Mouse (Mus musculus) heart, embryonic 14.5 days (tissue): Measurements from ENCODE around the gene Nop2. TPM values are rescaled to one million over a fixed set of nuclear protein-coding genes. Genes with fewer than 3 reads are reported as not detected.

ENCODE experiments used
- ATAC-seq: fragments of 200-750 bp; cut with Nextera tagmentation; 2 replicates; pipeline ENCODE4 v1.8.0; 2017; ENCODE audit warnings: low read depth, moderate TSS enrichment; ENCODE audit not compliant: insufficient number of reproducible peaks, insufficient read depth, low FRiP score
- H3K27ac ChIP-seq, 2 experiments: fragments of 200-500 bp in 1 of 2; fragments of 300-500 bp in 1 of 2; sonication (generic) in 1 of 2; replicated peaks in 1 of 2; 2 replicates each; pipeline ENCODE4 v1.5.1; 2012 to 2014; ENCODE audit warnings: low read depth in 2 of 2, low read length in 2 of 2, control low read depth in 1 of 2, mild to moderate bottlenecking in 1 of 2, mixed read lengths in 1 of 2; ENCODE audit not compliant: control insufficient read depth in 1 of 2, insufficient read depth in 1 of 2
- H3K27me3 ChIP-seq: fragments of 300-500 bp; sonication (generic); 2 replicates; pipeline ENCODE4 v1.6.1; 2014; ENCODE audit warnings: mild to moderate bottlenecking, low read length, control low read depth; ENCODE audit not compliant: control insufficient read depth, insufficient read depth
- H3K36me3 ChIP-seq: fragments of 300-500 bp; sonication (generic); 2 replicates; pipeline ENCODE4 v1.6.1; 2014; ENCODE audit warnings: mild to moderate bottlenecking, control low read depth, low read length, mixed read lengths; ENCODE audit not compliant: control insufficient read depth, insufficient read depth
- H3K4me1 ChIP-seq, 2 experiments: fragments of 200-500 bp in 1 of 2; fragments of 300-500 bp in 1 of 2; sonication (generic) in 1 of 2; 2 replicates each; pipeline ENCODE4 v1.6.1; 2012 to 2014; ENCODE audit warnings: low read length in 2 of 2, control low read depth in 1 of 2, mixed read lengths in 1 of 2; ENCODE audit not compliant: control insufficient read depth in 2 of 2, insufficient read depth in 2 of 2
- H3K4me2 ChIP-seq: fragments of 300-500 bp; sonication (generic); 2 replicates; pipeline ENCODE4 v1.6.1; 2014; ENCODE audit warnings: mild to moderate bottlenecking, low read length
- H3K4me3 ChIP-seq, 2 experiments: fragments of 200-500 bp in 1 of 2; fragments of 300-500 bp in 1 of 2; sonication (generic) in 1 of 2; 2 replicates each; pipeline ENCODE4 v1.5.1; 2012 to 2014; ENCODE audit warnings: low read length in 2 of 2, mild to moderate bottlenecking in 2 of 2, control low read depth in 1 of 2, low read depth in 1 of 2, moderate library complexity in 1 of 2; ENCODE audit not compliant: control insufficient read depth in 1 of 2, insufficient read depth in 1 of 2
- H3K9ac ChIP-seq: fragments of 300-500 bp; sonication (generic); 2 replicates; pipeline ENCODE4 v1.6.1; 2014; ENCODE audit warnings: mild to moderate bottlenecking, low read length
- H3K9me3 ChIP-seq: fragments of 300-500 bp; sonication (generic); 2 replicates; pipeline ENCODE4 v1.6.1; 2016; ENCODE audit warnings: low read length, control low read depth; ENCODE audit not compliant: control insufficient read depth
- WGBS: fragments of 180-500 bp; shearing (Covaris S2); extraction: QIAGEN DNeasy Blood & Tissue Kit; methylation state at CpG from one replicate; pipeline ENCODE4 v1.1.7; 2014; 5-methylcytosine and 5-hydroxymethylcytosine counted together
- polyA plus RNA-seq: library from polyadenylated mRNA; unstranded; fragments of >200 nt; fragmentation: Nextera tagmentation; extraction: Ambion mirVana; gene quantifications from 2 replicates; pipeline ENCODE4 v1.2.1, GENCODE M21; 2014

The Nop2 gene
- polyA plus RNA-seq, 1 experiment from 2014 or later, result 35.3 TPM

DNA sequence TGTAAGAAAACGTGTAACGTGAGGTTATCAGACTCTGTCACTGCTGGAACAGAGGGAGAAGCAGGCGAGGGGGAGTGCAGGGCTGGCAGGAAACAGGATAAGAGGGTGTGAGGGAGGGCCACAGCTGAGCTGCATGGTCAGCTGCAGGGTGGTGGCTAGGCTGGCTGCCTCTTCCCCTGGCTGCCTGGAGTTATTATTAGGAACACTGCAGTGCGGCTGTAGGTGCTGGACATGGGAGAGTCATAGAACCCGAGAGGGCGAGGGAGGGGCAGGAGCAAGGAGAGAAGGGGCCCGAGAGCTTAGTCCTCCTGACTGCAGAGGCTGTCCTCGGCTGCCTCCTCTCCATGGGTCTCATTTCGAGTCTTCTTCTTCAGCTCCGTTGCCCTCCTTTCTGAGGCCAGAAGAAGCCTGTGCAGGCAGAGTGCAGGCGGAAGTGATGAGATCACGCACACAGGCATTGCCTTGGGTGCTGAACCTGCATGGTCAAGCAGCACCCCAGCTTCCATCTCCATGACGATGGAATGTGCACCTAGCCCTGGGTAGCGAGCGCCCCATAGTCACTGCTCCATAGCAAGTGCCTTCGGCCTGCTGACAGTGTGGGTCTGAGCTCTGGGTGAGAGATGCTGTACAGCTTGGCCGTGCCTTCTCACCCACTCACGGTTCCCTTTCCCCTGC lies 16.7 kb downstream of the Nop2 start:
- H3K27me3 ChIP-seq, result no peaks in the 10 kb centered on the region
- H3K9ac ChIP-seq, result peak overlapping the region; percentile 70
- H3K9me3 ChIP-seq, result no peaks in the 10 kb centered on the region
- 23% methylated on average over 18 of the region's 18 CpGs for WGBS
- peak overlapping the region; percentile 79 to 95 for H3K27ac ChIP-seq
- H3K4me1 ChIP-seq, result peaks cover 36 to 52% of the 10 kb centered on the region in 2 experiments
- peak overlapping the region; percentile 87 for H3K4me2 ChIP-seq
- peak; percentile 75 for ATAC-seq
- H3K4me3 ChIP-seq, result peak overlapping the region in 1 of 2 experiments; percentile 19; a peak in 1 of 4 replicates
- H3K36me3 ChIP-seq, result peaks cover 37% of the 10 kb centered on the region

DNA sequence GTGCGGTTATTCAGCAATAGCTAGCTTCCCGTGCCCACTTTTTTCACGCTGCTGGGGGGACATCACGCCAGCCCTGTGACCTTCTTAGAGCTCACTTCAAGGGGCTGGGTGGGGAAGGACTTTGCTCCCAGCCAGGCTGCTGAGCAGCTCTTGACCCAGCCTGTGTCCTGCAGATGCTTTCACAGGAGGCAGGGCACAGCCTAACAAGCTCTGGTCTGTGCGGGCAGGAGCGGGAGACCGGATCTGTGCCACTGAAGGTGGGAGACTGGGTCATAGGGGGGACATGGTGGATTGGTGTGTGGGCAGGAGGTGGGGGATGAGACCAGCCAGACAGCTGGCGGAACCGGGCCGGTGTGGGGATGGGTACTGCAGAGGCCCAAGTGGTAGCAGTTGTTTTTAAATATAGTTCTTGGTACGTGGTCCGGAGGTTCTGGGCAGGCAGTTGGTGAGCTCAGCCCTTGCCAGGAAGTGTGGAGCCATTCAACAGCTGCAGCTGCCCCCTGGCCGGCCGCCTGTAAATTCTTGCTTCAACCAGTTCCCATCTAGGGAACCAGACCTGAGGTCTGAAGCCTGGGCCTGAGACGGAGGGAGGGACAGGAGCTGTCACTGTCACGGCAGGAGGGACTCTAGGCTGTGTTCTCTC lies 17.3 kb downstream of the Nop2 start:
- H3K9me3 ChIP-seq, result no peaks in the 10 kb centered on the region

DNA sequence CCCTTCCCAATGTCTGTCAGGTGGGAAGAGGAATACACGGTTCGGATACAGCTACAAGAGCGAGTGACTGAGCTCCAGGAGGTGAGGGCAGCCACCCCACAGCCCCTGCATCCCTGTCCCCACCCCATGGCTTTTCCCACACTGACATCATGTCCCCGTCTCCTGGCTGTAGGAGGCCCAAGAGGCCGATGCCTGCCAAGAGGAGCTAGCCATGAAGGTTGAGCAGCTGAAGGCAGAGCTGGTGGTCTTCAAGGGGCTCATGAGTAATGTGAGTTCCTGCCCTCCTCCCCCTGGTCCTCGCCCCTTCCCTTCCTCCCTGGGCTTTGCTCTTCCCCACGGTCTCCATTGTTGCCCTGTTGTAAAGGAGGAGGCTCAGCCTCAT lies 17.9 kb downstream of the Nop2 start:
- WGBS, result 53% methylated on average over 7 of the region's 7 CpGs
- peaks cover 36 to 52% of the 10 kb centered on the region in 2 experiments for H3K4me1 ChIP-seq
- H3K27ac ChIP-seq, result peak overlapping the region; percentile 79 to 95
- peak overlapping the region; percentile 70 for H3K9ac ChIP-seq
- ATAC-seq, result no peak
- H3K4me2 ChIP-seq, result peak overlapping the region; percentile 87
- H3K4me3 ChIP-seq, result peak overlapping the region in 1 of 2 experiments; percentile 19; a peak in 1 of 4 replicates
- no peaks in the 10 kb centered on the region for H3K9me3 ChIP-seq
- H3K27me3 ChIP-seq, result no peaks in the 10 kb centered on the region
- H3K36me3 ChIP-seq, result peaks cover 35% of the 10 kb centered on the region

More for the DNA sequence above, 17.3 kb downstream of the Nop2 start:
- H3K9ac ChIP-seq, result peak overlapping the region; percentile 70
- WGBS, result 38% methylated on average over 16 of the region's 16 CpGs
- peaks cover 36 to 52% of the 10 kb centered on the region in 2 experiments for H3K4me1 ChIP-seq
- H3K4me3 ChIP-seq, result peak overlapping the region in 1 of 2 experiments; percentile 19; a peak in 2 of 4 replicates
- no peak for ATAC-seq
- H3K4me2 ChIP-seq, result peak overlapping the region; percentile 87
- peaks cover 37% of the 10 kb centered on the region for H3K36me3 ChIP-seq
- H3K27me3 ChIP-seq, result no peaks in the 10 kb centered on the region
- H3K27ac ChIP-seq, result peak overlapping the region; percentile 79 to 95

DNA sequence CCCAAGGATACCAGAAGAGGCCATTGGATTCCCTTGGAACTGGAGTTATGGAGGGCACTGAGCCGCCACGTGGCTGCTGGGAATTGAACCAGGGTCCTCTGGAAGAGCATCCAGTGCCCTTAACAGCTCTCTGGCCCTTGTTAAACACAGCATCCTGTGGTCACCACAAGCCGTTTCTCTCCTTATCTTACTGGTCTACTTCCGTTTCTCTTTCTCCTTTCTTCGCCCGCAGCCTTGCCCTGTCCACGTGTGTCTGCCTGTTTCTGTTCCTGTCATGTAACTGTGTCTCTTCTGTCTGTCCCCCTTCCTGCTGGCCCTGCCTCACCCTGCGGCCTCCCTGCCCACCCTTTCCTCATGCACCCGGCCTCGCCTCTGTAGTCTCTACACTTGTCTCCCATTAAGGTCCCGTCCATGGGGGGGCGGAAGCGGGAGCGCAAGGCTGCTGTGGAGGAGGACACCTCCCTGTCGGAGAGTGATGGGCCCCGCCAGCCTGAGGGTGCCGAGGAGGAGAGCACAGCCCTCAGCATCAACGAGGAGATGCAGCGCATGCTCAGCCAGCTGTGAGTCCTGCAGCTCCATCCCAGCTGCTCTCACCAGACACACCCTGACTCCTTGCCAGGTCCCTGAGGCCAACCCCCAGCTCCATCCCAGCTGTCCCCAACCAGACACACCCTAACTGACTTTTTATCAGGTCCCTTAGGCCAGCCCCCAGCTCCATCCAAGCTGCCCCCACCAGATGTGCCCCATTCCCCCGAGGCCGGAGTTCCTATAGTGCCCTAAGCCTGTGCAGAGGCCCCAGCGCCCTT lies 20.7 kb downstream of the Nop2 start:
- Histone ChIP-seq H3K4me1 (peaks cover 23 to 30% of the 10 kb centered on the region in 2 experiments), H3K4me3 (no peak overlapping the region), H3K27me3 (no peaks in the 10 kb centered on the region), H3K4me2 (no peak overlapping the region), H3K9ac (no peak overlapping the region), H3K9me3 (no peaks in the 10 kb centered on the region), H3K36me3 (peaks cover 52% of the 10 kb centered on the region), H3K27ac (no peak overlapping the region)
- 81% methylated on average over 22 of the region's 22 CpGs for WGBS
- no peak for ATAC-seq

DNA sequence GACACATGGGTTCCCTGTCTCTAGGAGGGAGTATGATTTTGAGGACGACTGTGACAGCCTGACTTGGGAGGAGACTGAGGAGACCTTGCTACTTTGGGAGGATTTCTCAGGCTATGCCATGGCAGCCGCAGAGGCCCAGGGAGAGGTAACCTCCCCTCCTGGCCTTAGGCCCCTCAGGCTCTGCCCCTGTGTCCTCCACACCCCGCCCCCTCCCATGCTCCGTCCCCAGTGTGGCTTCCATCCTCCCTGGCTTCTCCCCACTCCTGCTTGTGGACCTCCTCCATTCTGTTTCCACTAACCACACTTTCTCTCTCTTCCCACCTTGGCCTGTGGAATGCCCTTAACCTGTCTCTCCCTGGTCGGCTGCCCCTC lies 21.3 kb downstream of the Nop2 start:
- H3K9ac ChIP-seq, result no peak overlapping the region
- no peaks in the 10 kb centered on the region for H3K27me3 ChIP-seq
- no peak for ATAC-seq
- H3K4me2 ChIP-seq, result no peak overlapping the region
- peaks cover 58% of the 10 kb centered on the region for H3K36me3 ChIP-seq
- no peaks in the 10 kb centered on the region for H3K9me3 ChIP-seq
- peaks cover 18 to 24% of the 10 kb centered on the region in 2 experiments for H3K4me1 ChIP-seq
- 89% methylated on average over 5 of the region's 5 CpGs for WGBS
- H3K4me3 ChIP-seq, result no peak overlapping the region
- no peak overlapping the region for H3K27ac ChIP-seq

DNA sequence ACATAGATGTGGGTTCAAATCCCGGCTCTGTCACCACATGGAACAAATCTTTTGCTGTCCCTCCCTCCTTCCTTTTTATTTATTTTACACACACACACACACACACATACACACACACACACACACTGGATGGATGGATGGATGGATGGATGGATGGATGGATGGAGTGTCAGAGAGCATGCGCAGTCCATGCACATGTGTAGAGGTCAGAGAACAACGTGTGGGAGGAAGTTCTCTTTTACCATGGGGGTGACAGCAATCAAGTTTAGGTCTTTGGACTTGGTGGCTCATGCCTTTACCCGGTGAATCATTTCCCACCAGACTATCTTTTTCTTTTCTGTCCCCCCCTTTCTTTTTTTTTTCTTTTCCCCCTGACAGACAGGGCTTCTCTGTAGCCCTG lies 22.0 kb downstream of the Nop2 start:
- 81% methylated on average over 4 of the region's 4 CpGs for WGBS
- H3K27me3 ChIP-seq, result no peaks in the 10 kb centered on the region
- H3K36me3 ChIP-seq, result peaks cover 62% of the 10 kb centered on the region
- H3K9ac ChIP-seq, result no peak overlapping the region
- H3K4me2 ChIP-seq, result no peak overlapping the region
- H3K4me1 ChIP-seq, result peaks cover 12 to 17% of the 10 kb centered on the region in 2 experiments
- H3K9me3 ChIP-seq, result no peaks in the 10 kb centered on the region
- H3K27ac ChIP-seq, result no peak overlapping the region
- H3K4me3 ChIP-seq, result no peak overlapping the region
- ATAC-seq, result no peak

DNA sequence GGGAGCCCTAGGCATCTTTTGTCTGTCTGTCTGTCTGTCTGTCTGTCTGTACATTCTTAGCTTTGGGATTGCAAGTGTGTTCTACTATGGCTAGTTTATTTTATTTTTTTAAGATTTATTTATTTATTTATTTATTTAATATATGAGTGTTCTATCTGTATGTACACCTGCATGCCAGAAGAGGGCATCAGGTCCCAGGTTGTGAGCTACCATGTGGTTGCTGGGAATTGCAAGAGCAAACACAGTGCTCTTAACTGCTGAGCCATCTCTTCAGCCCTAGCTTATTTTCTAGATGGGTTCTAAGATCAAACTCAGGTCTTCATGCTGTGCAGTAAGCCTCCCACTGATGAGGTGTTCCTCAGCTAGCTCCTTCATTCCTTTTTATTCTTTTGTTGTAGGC lies 22.8 kb downstream of the Nop2 start:
- Histone ChIP-seq H3K9me3 (no peaks in the 10 kb centered on the region), H3K27me3 (no peaks in the 10 kb centered on the region), H3K4me2 (no peak overlapping the region), H3K9ac (no peak overlapping the region), H3K27ac (no peak overlapping the region), H3K4me1 (peaks cover 4 to 9% of the 10 kb centered on the region in 2 experiments), H3K36me3 (peaks cover 71% of the 10 kb centered on the region), H3K4me3 (no peak overlapping the region)
- ATAC-seq, result no peak
